ENCODE assay signal across 14 mouse cellular contexts in the genomic region with DNA sequence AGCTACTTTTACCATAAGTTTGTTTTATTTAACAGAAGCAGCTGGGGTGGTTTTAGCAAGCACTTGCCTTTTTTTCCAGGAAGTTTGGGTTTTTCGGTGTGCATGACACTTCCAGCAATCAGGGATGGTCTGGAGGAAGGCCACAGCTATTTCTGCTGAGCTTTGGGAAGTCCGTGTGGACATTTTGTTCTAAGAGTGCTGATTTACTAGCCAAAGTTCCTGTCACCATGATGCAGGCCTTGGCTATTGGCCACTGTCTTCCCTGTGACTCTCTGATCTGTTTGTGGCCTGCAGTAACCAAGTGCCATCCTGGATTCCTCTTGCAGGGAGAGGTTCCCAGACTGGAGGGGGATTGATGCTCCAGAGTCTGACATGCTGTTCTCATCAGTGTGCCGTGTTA. TPM values are rescaled to one million over a fixed set of nuclear protein-coding genes. Genes with fewer than 3 reads are reported as not detected.
A peak's percentile ranks its signal among the peaks of the same experiment; 100 is the strongest.
DNase-seq lines count a peak whose midpoint lies in the region; ATAC-seq and TF ChIP-seq lines count a peak whose summit lies in the region.
"Had no signal": no experiment of that assay in that cellular context is flagged by ENCODE, and none has a peak within 500 bp of the region (broad histone marks: within the 10 kb centered on the region; RNA-seq: fewer than 3 reads in every experiment).

No protein-coding gene starts in this region.

- H3K4me1 ChIP-seq in embryonic facial prominence, embryonic 13.5 days: no peaks in the 10 kb centered on the region; the same call in 1 of the 2 replicates
- H3K4me1 ChIP-seq in embryonic facial prominence, embryonic 10.5 days: peaks cover 4% of the 10 kb centered on the region; the same call in 1 of the 2 replicates
- no peaks in the 10 kb centered on the region for H3K4me1 ChIP-seq in testis, adult 2 months (ENCODE audit: control insufficient read depth, insufficient read depth, low read length)
- H3K4me1 ChIP-seq in heart, postnatal 0 days (ENCODE audit: control insufficient read depth, insufficient read depth): peaks cover 18% of the 10 kb centered on the region; the same call in 1 of the 2 replicates
- peaks cover 20% of the 10 kb centered on the region for H3K4me1 ChIP-seq in midbrain, embryonic 13.5 days (replicated peaks)
- peaks cover 7% of the 10 kb centered on the region; the same call in 1 of the 2 replicates for H3K4me1 ChIP-seq in midbrain, embryonic 15.5 days
- H3K4me1 ChIP-seq: neural tube, embryonic 15.5 days had no signal

- no peak overlapping the region for H3K9ac ChIP-seq in embryonic facial prominence, embryonic 13.5 days
- H3K9ac ChIP-seq in heart, postnatal 0 days (replicated peaks; ENCODE audit: low read depth, low read length): no peak overlapping the region
- H3K9ac ChIP-seq in midbrain, embryonic 13.5 days (replicated peaks): no peak overlapping the region
- H3K9ac ChIP-seq in midbrain, embryonic 15.5 days: no peak overlapping the region
- H3K9ac ChIP-seq: limb, embryonic 13.5 days; neural tube, embryonic 15.5 days had no signal

- H3K4me2 ChIP-seq in embryonic facial prominence, embryonic 13.5 days: no peak overlapping the region
- no peak overlapping the region for H3K4me2 ChIP-seq in heart, postnatal 0 days (ENCODE audit: low read depth, low read length)
- no peak overlapping the region for H3K4me2 ChIP-seq in midbrain, embryonic 13.5 days (replicated peaks)
- H3K4me2 ChIP-seq in midbrain, embryonic 15.5 days: no peak overlapping the region
- H3K4me2 ChIP-seq: limb, embryonic 13.5 days; neural tube, embryonic 15.5 days had no signal

- peaks cover 40% of the 10 kb centered on the region for H3K36me3 ChIP-seq in embryonic facial prominence, embryonic 13.5 days
- H3K36me3 ChIP-seq in embryonic facial prominence, embryonic 10.5 days (replicated peaks): peaks cover 43% of the 10 kb centered on the region
- H3K36me3 ChIP-seq in testis, adult 2 months (ENCODE audit: control insufficient read depth, insufficient read depth, low read length): 0 out of 2 replicates have a peak, but pooled peaks cover 2% of the 10 kb centered on the region
- H3K36me3 ChIP-seq in heart, postnatal 0 days (replicated peaks; ENCODE audit: control insufficient read depth, insufficient read depth, low read length): peaks cover 30% of the 10 kb centered on the region
- peaks cover 28% of the 10 kb centered on the region for H3K36me3 ChIP-seq in midbrain, embryonic 13.5 days
- peaks cover 11% of the 10 kb centered on the region; the same call in 1 of the 2 replicates for H3K36me3 ChIP-seq in midbrain, embryonic 15.5 days (replicated peaks)

- no peaks in the 10 kb centered on the region for H3K9me3 ChIP-seq in embryonic facial prominence, embryonic 13.5 days
- no peaks in the 10 kb centered on the region for H3K9me3 ChIP-seq in embryonic facial prominence, embryonic 10.5 days
- no peaks in the 10 kb centered on the region for H3K9me3 ChIP-seq in heart, postnatal 0 days (replicated peaks; ENCODE audit: control insufficient read depth, low read length)
- no peaks in the 10 kb centered on the region for H3K9me3 ChIP-seq in midbrain, embryonic 13.5 days
- no peaks in the 10 kb centered on the region for H3K9me3 ChIP-seq in midbrain, embryonic 15.5 days
- H3K9me3 ChIP-seq: limb, embryonic 13.5 days; neural tube, embryonic 15.5 days had no signal

- no peaks in the 10 kb centered on the region for H3K27me3 ChIP-seq in embryonic facial prominence, embryonic 13.5 days
- H3K27me3 ChIP-seq in embryonic facial prominence, embryonic 10.5 days (replicated peaks; ENCODE audit: low read depth, poor library complexity, severe bottlenecking): no peaks in the 10 kb centered on the region
- no peaks in the 10 kb centered on the region for H3K27me3 ChIP-seq in testis, adult 2 months (ENCODE audit: control insufficient read depth, insufficient read depth, low read length)
- H3K27me3 ChIP-seq in heart, postnatal 0 days (ENCODE audit: control insufficient read depth, insufficient read depth, low read length): no peaks in the 10 kb centered on the region
- H3K27me3 ChIP-seq in midbrain, embryonic 13.5 days: no peaks in the 10 kb centered on the region
- H3K27me3 ChIP-seq in midbrain, embryonic 15.5 days (replicated peaks): no peaks in the 10 kb centered on the region
- H3K27me3 ChIP-seq: limb, embryonic 13.5 days; neural tube, embryonic 15.5 days; Patski had no signal

- TF ChIP-seq POLR2A in testis, adult 2 months (IDR thresholded peaks at IDR 0.05; ENCODE audit: control insufficient read depth, low read depth, low read length): no peak

- 65% methylated on average over 3 of the region's 3 CpGs for WGBS in embryonic facial prominence, embryonic 13.5 days
- 85% methylated on average over 3 of the region's 3 CpGs for WGBS in embryonic facial prominence, embryonic 10.5 days
- WGBS in heart, postnatal 0 days: 37% methylated on average over 3 of the region's 3 CpGs
- WGBS in midbrain, embryonic 13.5 days: 85% methylated on average over 3 of the region's 3 CpGs
- 84% methylated on average over 3 of the region's 3 CpGs for WGBS in midbrain, embryonic 15.5 days

- DNase-seq in embryonic facial prominence, embryonic 10.5 days (ENCODE audit: low spot score): no peak
- DNase-seq in testis, postnatal 10 days (ENCODE audit: low spot score): no peak
- DNase-seq in heart, postnatal 0 days (ENCODE audit: low spot score): peak; percentile 33
- no peak for DNase-seq in thymus, adult 18-20 months
- DNase-seq: B cell, adult 2 months; cerebellum, adult 11 months had no signal

- no peak for TF ChIP-seq CTCF in testis, adult 2 months (IDR thresholded peaks at IDR 0.05; ENCODE audit: control insufficient read depth, insufficient read depth, insufficient replicate concordance, low read depth, low read length)
- TF ChIP-seq CTCF in heart, postnatal 0 days (IDR thresholded peaks at IDR 0.05; ENCODE audit: low read depth): no peak

- TF ChIP-seq EP300 in heart, postnatal 0 days (IDR thresholded peaks at IDR 0.05; ENCODE audit: low read depth): no peak

- 0 out of 2 replicates have a peak overlapping the region, but pooled peaks have one; percentile 8 for H3K27ac ChIP-seq in embryonic facial prominence, embryonic 13.5 days
- H3K27ac ChIP-seq in embryonic facial prominence, embryonic 10.5 days (replicated peaks): no peak overlapping the region
- peak overlapping the region; percentile 52; the same call in 1 of the 2 replicates for H3K27ac ChIP-seq in testis, adult 2 months (ENCODE audit: control insufficient read depth, insufficient read depth, low read depth, low read length)
- H3K27ac ChIP-seq in heart, postnatal 0 days (ENCODE audit: low read depth): peak overlapping the region; percentile 67
- H3K27ac ChIP-seq in midbrain, embryonic 13.5 days: no peak overlapping the region
- H3K27ac ChIP-seq in midbrain, embryonic 15.5 days: no peak overlapping the region
- H3K27ac ChIP-seq: limb, embryonic 13.5 days; neural tube, embryonic 15.5 days had no signal

- H3K4me3 ChIP-seq in embryonic facial prominence, embryonic 13.5 days: no peak overlapping the region
- no peak overlapping the region for H3K4me3 ChIP-seq in embryonic facial prominence, embryonic 10.5 days
- H3K4me3 ChIP-seq in testis, adult 2 months (ENCODE audit: control insufficient read depth, low read depth, low read length): no peak overlapping the region
- H3K4me3 ChIP-seq in heart, postnatal 0 days (ENCODE audit: low read depth, low read length): no peak overlapping the region
- no peak overlapping the region for H3K4me3 ChIP-seq in midbrain, embryonic 13.5 days (replicated peaks)
- H3K4me3 ChIP-seq in midbrain, embryonic 15.5 days: no peak overlapping the region
- H3K4me3 ChIP-seq: erythroblast, embryonic 14.5 days; limb, embryonic 13.5 days; neural tube, embryonic 15.5 days had no signal

- no peak for ATAC-seq in embryonic facial prominence, embryonic 13.5 days (ENCODE audit: insufficient number of reproducible peaks, insufficient read depth, low FRiP score, low TSS enrichment, low read depth)
- no peak for ATAC-seq in heart, postnatal 0 days (ENCODE audit: insufficient read depth, low read depth)
- no peak for ATAC-seq in midbrain, embryonic 13.5 days
- no peak for ATAC-seq in midbrain, embryonic 15.5 days (replicated peaks)
- ATAC-seq: Patski had no signal

RNA-seq across cellular contexts. Expression of gene Mtmr12, which starts 39.0 kb away (rescaled TPM):
- 16.1 and 18.5 TPM in 2 replicates for polyA plus RNA-seq in embryonic facial prominence, embryonic 13.5 days (2015; fragmentation: Nextera tagmentation; extraction: Ambion mirVana)
- polyA plus RNA-seq in embryonic facial prominence, embryonic 10.5 days (2016; fragmentation: Nextera tagmentation; extraction: Ambion mirVana): 19.0 TPM in 2 replicates
- 26.2 and 27.0 TPM in 2 replicates for polyA plus RNA-seq in testis, adult 2 months (2012; rRNA removed)
- 9.8 and 19.2 TPM in 2 replicates for total RNA-seq in heart, postnatal 0 days (2014; rRNA removed; ENCODE audit: low replicate concordance)
- polyA plus RNA-seq in heart, postnatal 0 days (2015; fragmentation: Nextera tagmentation; extraction: Ambion mirVana): 4.9 and 5.4 TPM in 2 replicates
- 9.3 and 9.7 TPM in 2 replicates for polyA plus RNA-seq in midbrain, embryonic 13.5 days (2015; fragmentation: Nextera tagmentation; extraction: Ambion mirVana)
- polyA plus RNA-seq in midbrain, embryonic 15.5 days (2015; fragmentation: Nextera tagmentation; extraction: Ambion mirVana): 8.3 and 9.6 TPM in 2 replicates

Comparison
In these comparisons a context has a peak if more than half of its experiments do, and no peak if none do; other contexts are left out.
1. H3K27ac ChIP-seq: peak in embryonic facial prominence, embryonic 13.5 days (single experiment), testis, adult 2 months (single experiment) and heart, postnatal 0 days (single experiment); none in embryonic facial prominence, embryonic 10.5 days (single experiment), midbrain, embryonic 13.5 days (single experiment) and midbrain, embryonic 15.5 days (single experiment).